Mouse (Mus musculus): ENCODE results near the gene Rnasek.

The Rnasek gene

GRCm38 (mm10) chr11:70239541-70240279, at the start of gene Rnasek, which contains the start of gene Gm21988:
TSS of gene Rnasek (minus strand) at chr11:70239842.
TSS of gene Gm21988 (minus strand) at chr11:70239830.
- DNase-seq, result peak; percentile 90

- DNase-seq, result peak; percentile 19
These were observed 49.6 kb upstream of the Rnasek start for GRCm38 (mm10) chr11:70289236-70289635.

DNA sequence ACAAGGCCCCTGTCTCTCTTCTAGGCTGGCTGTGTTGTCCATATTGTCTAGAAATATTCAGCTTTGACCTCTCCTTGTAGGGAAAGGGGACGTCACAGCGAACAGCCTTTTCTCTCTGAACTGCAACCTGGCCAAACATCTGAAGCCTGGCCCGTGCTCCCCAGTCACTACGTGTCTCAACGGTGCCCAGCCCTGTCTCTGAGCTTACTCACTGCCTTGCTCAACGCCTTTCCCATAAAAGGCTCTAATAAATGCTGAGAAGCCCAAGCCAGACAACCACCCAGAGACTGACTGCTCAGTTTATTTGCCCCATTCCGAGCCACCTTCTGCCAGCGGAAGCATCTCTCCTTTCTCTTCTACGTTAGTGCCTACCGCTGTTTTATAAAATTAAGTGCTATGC, 48.5 kb upstream of the Rnasek start:
- no peak for DNase-seq

- DNase-seq, result no peak
These were observed 46.0 kb upstream of the Rnasek start for GRCm38 (mm10) chr11:70285686-70286085.

DNA sequence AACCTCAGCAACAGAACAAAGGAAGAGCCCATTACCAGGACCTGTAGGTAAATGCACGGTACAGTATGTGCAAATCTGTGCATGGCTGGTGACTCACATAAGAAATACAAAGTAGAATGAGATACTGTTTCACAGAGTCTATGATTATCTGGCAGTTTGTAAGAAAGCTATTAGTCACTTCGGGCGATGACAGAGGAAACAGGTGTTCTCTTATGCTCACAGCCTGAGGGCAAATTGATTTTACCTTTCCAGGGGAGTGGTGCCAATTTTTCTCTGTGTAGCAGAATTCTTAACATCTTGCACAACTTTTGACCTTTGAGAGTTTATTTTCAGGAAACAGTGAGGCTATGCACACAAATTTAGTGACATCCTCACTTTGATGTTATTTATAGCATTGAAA, 45.1 kb upstream of the Rnasek start:
- DNase-seq, result no peak

DNA sequence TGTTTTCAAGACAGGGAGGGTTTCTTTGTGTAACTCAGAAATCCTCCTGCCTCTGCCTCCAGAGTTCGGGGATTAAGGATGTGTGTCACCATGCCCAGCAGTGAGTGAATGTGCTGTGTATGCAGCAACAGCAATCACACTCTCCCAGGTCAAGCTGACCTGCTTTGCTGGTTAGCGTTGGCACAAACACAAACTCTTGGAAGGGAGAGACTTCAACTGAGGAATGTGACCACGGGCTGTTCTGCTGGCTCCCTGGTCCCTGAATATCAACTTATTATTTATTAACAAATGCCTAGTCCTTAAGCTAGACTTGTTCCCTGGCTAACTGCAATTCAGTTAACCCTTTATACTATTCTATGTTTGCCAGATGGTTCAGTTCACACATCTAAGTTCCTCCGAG, 44.0 kb upstream of the Rnasek start:
- no peak for DNase-seq

DNA sequence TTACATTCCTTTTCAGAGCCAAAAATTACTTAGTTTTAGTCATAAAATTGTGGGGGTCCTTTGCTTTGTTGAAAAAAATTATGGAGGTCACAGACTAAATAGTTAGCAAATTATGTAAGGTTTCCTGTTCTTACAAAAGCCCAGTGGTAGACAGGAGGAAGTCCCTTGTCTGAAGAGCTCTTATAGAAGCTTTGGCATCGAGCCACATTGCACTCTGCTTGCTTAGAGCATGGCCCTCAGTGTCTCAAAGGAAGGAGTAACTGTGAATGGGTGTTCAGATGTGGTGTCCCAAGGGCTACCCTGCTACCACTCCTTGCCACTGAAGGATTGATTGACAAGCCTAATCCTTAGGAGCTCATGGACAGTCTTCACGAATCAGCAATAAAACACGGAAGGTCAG, 40.8 kb upstream of the Rnasek start:
- peak; percentile 71 for DNase-seq

GRCm38 (mm10) chr11:70278961-70279360, 39.3 kb upstream of the Rnasek start:
- DNase-seq, result no peak

- no peak for DNase-seq
These were observed 32.0 kb upstream of the Rnasek start for GRCm38 (mm10) chr11:70271641-70272040.

DNA sequence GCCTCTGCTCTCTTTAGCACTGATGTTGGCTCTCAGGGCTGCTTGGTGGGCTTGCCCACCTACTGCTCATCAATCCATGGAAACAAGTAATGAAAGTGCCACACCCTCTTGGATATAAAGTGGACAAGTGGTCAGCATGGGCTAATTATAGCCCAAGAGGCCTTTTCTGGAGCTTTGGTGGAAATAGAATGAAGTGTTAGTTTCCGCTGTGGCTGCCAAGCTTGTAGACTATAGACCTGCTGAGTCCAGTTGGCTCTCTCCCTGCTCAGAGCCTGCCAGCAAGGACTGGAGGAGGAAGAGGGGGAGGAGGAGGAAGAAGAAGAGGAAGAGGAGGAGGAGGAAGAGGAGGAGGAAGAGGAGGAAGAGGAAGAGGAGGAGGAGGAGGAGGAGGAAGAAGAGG, 26.8 kb upstream of the Rnasek start:
- DNase-seq, result peak; percentile 83

DNA sequence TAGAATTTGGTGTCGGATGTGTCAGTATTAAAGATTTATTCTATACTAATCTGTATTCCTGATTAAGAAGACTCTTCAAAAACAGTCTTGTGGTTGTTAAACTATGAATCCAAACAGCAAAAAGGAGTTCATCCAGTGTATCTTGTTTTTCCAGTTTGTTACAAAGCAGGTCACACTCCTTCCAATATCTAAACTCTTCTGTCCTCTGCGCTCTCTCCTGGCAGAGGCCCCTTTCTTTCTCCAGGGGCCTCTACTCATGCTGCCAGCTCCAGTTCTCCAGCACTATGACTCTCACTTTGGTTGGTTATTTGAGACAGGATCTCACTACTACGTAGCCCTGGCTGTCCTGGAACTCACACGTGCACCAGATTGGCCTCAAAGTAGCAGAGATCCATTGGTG, 26.2 kb upstream of the Rnasek start:
- no peak for DNase-seq

- no peak for DNase-seq
These were observed 25.6 kb upstream of the Rnasek start for GRCm38 (mm10) chr11:70265252-70265651.

- no peak for DNase-seq
These were observed 19.4 kb upstream of the Rnasek start for GRCm38 (mm10) chr11:70259035-70259434.

DNA sequence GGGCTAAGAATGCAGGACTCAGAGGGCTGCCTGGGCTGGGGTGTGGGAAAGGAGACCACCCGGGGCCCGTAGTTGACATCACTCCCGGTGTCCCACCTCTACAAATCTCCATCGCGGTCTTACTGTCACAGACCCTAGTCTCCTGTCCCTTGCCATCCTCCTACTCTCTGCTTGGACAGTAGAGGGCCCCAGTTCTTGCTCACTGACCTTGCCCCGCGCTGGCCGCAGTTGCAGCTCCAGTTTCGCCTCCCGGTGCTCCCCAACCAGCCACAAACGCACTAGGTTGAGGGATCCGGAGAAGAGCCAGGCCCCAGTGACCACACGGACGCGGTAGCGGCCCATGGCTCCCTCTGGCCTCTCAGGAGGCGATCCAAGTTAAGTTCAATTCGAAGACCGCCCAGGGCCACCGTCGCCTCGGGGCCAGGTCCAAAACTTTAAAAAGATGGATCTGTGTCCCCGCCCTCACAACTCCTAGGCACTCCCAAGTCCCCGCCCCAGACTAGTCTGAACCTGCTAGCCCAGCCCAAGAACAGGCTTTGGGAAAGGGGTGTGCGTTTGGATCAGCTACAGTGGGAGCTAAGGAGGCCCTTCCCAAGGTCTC, 15.4 kb upstream of the Rnasek start, which contains the start of gene Alox12:
Alox12 (minus strand) TSS at position 423 of the 601 bp plus-strand sequence.
- peak; percentile 72 for DNase-seq

GRCm38 (mm10) chr11:70254337-70254736, 14.7 kb upstream of the Rnasek start:
- DNase-seq, result no peak

GRCm38 (mm10) chr11:70251853-70252252, 12.2 kb upstream of the Rnasek start:
- no peak for DNase-seq

- DNase-seq, result no peak
These were observed 10.5 kb upstream of the Rnasek start for GRCm38 (mm10) chr11:70250150-70250549.

DNA sequence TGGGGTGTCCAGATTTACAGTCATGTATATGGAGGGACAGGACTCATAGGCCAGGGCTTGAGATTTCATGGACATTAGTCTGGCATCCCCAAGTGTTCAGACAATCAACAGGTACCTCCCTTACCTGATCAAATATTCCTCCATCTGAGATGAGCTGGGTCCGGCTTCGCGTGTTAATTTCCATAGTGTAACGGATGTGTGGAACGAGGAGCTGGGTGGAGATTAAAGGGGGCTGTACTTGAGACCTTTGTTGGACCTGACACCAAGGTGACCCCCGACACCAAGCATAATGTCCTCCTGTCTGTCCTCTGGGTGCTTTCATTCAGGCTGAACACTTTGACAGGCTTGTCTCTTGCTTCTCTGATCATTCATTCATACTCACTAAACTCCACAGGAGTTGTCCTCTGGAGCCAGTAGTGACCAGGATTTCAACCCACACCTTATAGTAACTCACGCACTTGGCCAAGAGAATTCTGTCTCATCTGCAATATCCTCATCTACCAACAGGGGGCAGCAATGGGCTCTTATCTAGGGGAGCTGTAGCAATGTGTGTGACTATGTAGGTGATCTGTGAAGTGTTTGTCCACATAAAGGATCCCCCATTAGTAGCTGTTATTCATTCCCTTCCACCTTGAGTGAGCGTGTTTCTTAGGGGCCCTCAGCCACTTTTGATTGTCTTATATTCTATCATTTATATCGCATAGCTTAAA, 7.6 kb upstream of the Rnasek start:
- peak; percentile 84 for DNase-seq

DNA sequence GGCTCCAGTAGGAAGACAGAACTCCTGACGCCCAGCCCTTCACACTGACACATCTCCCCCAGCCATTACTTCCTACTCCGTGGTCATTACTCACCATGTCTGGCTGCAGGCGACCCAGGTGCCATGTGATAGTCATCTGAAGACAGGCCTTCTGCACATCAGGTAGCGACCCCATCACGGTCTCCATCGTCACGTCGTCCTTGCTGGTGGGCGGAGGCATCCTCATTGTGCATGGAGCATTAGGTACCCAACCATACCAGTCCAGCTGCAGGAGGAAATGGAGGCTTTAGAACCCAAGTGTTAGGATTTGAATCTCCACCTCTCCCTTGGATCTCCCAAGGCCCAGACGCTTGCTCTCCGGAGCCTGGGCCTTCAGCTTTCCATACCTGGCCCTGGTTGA, 2.9 kb upstream of the Rnasek start:
- DNase-seq, result no peak

DNA sequence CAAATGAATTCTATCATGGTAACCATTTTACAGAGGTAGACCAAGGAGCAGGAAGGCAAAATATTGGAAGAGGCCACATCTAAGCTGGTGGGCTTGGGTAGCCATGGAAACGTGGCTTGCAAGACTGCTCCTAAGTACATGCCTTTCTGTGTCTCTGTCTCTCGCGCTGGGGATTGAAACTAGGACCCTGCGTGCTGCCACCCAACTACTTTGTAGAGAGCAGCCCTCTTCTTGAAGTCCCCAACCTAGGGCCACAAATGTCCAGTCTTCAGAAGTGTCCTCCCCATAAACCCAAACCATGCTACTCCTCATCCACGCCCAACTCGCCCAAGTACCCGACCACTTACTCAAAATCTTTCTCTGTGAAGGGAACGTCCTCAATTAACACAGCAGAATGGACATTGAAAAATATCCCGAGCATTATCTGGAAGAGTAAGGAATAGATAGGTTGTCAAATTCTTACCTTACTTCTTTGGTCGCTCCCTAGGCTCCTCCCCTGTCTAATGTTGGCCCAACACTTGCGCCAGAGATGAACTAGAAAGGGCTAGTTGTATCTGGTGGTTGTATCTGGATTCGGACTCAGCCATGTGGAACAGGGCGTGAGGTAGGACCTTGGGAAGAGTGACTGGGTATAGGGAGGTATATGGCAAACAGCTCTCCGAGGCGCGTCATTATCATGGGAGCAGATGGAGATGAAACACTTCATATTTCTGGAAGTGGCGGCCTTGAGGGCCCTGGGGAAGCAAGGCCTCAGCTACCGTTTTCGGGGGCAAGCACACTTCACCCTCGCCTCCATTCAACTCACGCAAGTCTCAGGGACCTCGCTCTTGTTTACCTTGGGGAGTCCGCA, 826 bp downstream of the Rnasek start:
- DNase-seq, result no peak

DNA sequence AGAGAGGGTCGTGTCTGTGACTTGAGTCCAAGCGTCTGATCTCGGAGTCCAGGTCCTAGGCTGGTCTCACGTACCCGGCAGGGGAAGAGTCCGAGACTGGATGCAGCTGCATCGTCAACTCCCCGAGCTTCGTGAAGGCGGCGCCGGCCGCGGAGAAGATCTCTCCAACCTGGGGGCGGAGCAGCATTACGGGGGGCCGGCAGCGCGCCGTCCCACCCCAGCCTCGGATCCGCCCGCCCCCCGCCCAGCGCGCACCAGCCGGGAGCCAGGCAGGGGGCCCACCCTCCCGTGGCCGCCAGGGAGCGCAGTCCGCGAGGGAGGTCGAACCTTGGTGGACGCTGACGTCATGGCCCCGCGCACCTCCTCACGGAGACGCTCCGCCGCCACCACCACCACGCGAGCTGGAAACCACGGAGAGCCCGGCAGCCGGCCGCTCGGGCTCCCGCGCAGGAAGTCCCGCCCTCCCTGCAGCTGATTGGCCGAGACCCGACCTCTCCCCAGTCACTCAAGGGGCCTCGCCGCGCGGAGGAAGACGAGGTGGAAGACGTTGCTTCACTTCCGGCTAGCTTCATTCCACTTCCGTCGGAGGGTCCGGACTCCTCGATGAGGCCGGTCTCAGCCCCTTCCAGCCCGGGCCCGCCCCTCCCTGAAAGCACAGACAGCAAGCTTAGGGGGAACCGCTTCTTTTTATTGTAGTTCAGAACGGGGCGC, 2.0 kb downstream of the Rnasek start, which contains the start of gene 0610010K14Rik:
0610010K14Rik (minus strand) TSS at position 458 of the 711 bp plus-strand sequence.
- DNase-seq, result peak; percentile 99

GRCm38 (mm10) chr11:70236717-70237116, 2.9 kb downstream of the Rnasek start:
- DNase-seq, result no peak
